Mouse (Mus musculus): ENCODE data around the gene Tex38. TPM values are rescaled to one million over a fixed set of nuclear protein-coding genes. Genes with fewer than 3 reads are reported as not detected.

Gene Tex38
- polyA plus RNA-seq, 1 experiment from 2014 or later = 0.26 TPM

DNA sequence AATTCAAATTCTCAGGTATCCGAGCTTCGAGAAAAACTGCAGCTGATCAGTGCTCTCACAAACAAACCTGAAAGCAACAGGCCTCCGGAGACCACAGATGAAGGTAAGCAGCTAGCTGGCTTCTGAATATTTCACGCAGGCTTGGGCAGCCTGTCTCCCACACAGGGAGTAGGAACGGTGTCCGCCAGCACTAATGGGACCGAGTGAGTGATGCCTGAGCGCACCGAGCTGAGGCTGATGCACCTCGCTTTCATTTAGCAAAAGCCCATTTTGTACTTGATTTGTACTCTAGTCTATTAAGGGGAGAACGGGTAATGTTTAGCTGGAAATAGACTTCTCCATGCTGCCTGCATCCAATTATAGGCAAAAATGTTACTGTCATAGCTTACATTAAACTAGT lies 16.2 kb downstream of the Tex38 start:
- ATAC-seq (ENCODE audit: insufficient number of reproducible peaks, low FRiP score, low TSS enrichment, low read depth) = no peak
- Histone ChIP-seq H3K9ac (no peak overlapping the region), H3K27me3 (no peaks in the 10 kb centered on the region), H3K4me3 (no peak overlapping the region), H3K27ac (no peak overlapping the region), H3K4me1 (peaks cover 5% of the 10 kb centered on the region; the same call in 1 of the 2 replicates), H3K9me3 (no peaks in the 10 kb centered on the region), H3K36me3 (peaks cover 53% of the 10 kb centered on the region), H3K4me2 (no peak overlapping the region)
- WGBS = 90% methylated on average over 11 of the region's 11 CpGs

DNA sequence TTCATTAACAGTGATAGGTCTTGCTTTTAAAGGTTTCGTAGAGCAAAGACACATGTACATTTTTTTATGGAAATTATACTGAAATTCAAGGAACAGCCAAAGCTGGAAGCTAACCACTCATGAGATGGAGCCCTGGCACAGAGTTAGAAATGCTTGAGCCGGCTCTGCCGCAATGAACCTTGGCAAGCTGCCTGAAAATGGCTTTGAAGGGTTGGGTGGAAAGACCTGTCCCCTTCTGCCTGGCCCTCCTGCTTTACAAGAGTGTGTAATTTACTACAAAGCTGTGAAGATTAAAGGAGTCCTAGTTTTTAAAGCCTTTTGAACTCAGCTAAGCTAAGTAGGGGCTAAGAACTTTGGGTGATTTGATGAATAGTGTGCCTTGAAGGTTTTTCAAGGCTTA lies 19.6 kb downstream of the Tex38 start:
- H3K4me3 ChIP-seq = no peak overlapping the region
- H3K4me2 ChIP-seq = no peak overlapping the region
- H3K9ac ChIP-seq = no peak overlapping the region
- peaks cover 44% of the 10 kb centered on the region for H3K36me3 ChIP-seq
- no peak overlapping the region for H3K27ac ChIP-seq
- no peaks in the 10 kb centered on the region for H3K9me3 ChIP-seq
- 16% methylated on average over 3 of the region's 3 CpGs for WGBS
- ATAC-seq (ENCODE audit: insufficient number of reproducible peaks, low FRiP score, low TSS enrichment, low read depth) = no peak
- no peaks in the 10 kb centered on the region for H3K27me3 ChIP-seq
- H3K4me1 ChIP-seq = peaks cover 5% of the 10 kb centered on the region; the same call in 1 of the 2 replicates

DNA sequence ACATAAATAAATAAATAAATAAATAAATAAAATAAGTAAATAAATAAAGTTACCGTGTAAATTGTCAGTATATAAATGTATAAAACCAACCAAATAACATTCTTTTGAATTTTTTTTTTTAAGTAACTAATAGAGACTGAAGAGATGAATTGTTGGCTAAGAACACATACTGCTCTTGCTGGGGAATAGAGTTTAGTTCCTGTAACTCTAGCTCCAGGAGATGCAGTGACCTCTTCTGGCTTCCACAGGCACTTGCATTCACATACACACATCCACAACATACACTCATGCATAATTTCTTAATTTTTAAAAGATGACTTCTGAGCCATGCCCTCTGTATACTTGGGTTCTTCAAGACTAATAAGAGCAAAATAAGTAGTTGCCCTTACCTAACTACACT lies 26.0 kb downstream of the Tex38 start:
- no peaks in the 10 kb centered on the region for H3K27me3 ChIP-seq
- no peak overlapping the region for H3K4me2 ChIP-seq
- H3K4me3 ChIP-seq = no peak overlapping the region
- no peak overlapping the region for H3K9ac ChIP-seq
- no peak for ATAC-seq (ENCODE audit: insufficient number of reproducible peaks, low FRiP score, low TSS enrichment, low read depth)
- H3K4me1 ChIP-seq = no peaks in the 10 kb centered on the region
- no peak overlapping the region for H3K27ac ChIP-seq
- H3K36me3 ChIP-seq = peaks cover 33% of the 10 kb centered on the region
- H3K9me3 ChIP-seq = no peaks in the 10 kb centered on the region
- 93% methylated on average over 1 of the region's 1 CpGs for WGBS

DNA sequence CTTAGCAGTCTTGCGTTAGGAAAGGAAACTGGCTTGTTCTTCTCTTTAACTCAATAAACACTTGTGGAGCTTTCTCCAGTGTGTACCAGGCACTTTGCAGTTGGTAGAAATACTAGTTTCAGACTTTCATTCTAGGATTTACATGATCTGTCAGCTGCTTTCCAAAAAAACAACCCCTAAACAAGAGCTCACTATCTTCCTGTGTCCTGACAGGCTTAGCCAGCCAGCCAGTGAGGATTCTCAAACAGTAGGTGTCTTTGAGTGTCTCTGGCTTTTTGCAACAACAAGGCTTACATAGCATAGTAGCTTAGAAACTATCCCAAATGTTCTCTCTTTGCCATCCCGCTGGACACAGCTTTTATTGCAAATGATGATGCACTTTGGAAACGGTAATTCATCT lies 26.7 kb downstream of the Tex38 start:
- Histone ChIP-seq H3K36me3 (peaks cover 35% of the 10 kb centered on the region), H3K9me3 (no peaks in the 10 kb centered on the region), H3K9ac (no peak overlapping the region), H3K4me2 (no peak overlapping the region), H3K27ac (no peak overlapping the region), H3K4me3 (no peak overlapping the region), H3K27me3 (no peaks in the 10 kb centered on the region), H3K4me1 (no peaks in the 10 kb centered on the region)
- ATAC-seq (ENCODE audit: insufficient number of reproducible peaks, low FRiP score, low TSS enrichment, low read depth) = no peak
- WGBS = 77% methylated on average over 3 of the region's 3 CpGs

DNA sequence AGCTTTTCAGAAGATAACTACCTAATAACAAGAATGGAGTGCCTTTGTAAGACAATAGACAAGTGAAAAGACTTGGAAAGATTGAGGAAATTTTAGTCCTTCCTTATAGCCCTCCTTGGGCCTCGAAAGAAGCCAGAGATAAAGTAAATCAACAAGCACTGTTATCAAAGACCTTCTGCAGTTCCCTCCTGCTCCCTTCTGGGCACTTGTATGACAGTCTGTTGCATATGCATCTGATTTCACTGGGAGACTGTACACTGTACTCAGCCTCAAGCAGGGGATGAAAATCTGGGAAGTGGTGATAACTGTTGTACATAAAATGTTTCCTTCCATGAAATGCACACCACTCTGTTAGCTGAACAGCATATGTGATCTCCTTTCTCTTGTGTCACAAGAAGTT lies 31.5 kb downstream of the Tex38 start:
- Histone ChIP-seq H3K27me3 (no peaks in the 10 kb centered on the region), H3K9me3 (no peaks in the 10 kb centered on the region), H3K36me3 (peaks cover 39% of the 10 kb centered on the region), H3K4me2 (no peak overlapping the region), H3K4me1 (no peaks in the 10 kb centered on the region), H3K27ac (no peak overlapping the region), H3K9ac (no peak overlapping the region), H3K4me3 (no peak overlapping the region)
- WGBS = 74% methylated on average over 1 of the region's 1 CpGs
- ATAC-seq (ENCODE audit: insufficient number of reproducible peaks, low FRiP score, low TSS enrichment, low read depth) = no peak

DNA sequence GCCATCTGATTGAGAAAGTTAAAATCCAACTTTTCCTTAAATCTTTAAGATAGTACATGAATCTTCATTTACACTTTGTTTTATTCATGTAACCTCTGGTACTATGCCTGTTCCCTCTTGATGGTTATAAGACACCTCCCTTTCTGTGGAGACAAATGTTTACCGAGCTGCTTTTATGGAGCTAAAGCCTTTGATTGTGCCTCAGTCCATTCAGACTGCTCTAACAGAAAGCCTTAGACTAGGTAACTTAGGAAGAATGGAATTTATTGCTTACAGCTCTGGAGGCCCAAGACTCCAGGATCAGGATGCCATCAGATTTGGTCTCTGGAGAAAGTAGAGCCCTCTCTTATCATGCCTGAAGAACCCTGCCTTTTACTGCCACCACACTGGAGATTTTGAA lies 32.6 kb downstream of the Tex38 start:
- Histone ChIP-seq H3K36me3 (peaks cover 39% of the 10 kb centered on the region; the same call in 1 of the 2 replicates), H3K4me2 (no peak overlapping the region)
- 28% methylated on average over 1 of the region's 1 CpGs for WGBS

DNA sequence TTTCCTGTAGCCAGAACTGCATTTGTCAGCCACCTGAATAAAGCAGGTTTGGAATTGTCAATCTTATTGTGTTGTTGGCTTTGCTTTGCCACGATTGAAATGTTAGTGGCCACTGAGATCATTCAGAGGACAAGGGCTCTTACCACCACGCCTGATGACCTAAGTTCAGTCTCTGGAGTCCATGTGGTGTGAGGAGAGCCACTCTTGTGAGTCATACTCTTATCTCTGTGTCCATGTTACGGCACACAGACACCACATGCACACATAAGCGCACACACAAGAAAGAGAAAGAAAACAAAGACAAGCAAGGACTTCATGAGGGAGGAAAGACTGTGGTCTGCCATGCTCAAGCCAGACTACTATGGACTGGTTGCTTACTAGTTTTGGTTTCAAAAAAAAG lies 37.7 kb downstream of the Tex38 start:
- no peak overlapping the region for H3K4me2 ChIP-seq
- H3K27ac ChIP-seq = no peak overlapping the region
- H3K36me3 ChIP-seq = peaks cover 37% of the 10 kb centered on the region
- H3K9ac ChIP-seq = no peak overlapping the region
- no peaks in the 10 kb centered on the region for H3K9me3 ChIP-seq
- H3K27me3 ChIP-seq = no peaks in the 10 kb centered on the region
- H3K4me1 ChIP-seq = peaks cover 14% of the 10 kb centered on the region
- 84% methylated on average over 4 of the region's 4 CpGs for WGBS
- no peak for ATAC-seq (ENCODE audit: insufficient number of reproducible peaks, low FRiP score, low TSS enrichment, low read depth)
- no peak overlapping the region for H3K4me3 ChIP-seq

More for the DNA sequence above, 32.6 kb downstream of the Tex38 start:
- Histone ChIP-seq H3K27me3 (no peaks in the 10 kb centered on the region), H3K4me3 (no peak overlapping the region), H3K4me1 (no peaks in the 10 kb centered on the region), H3K9me3 (no peaks in the 10 kb centered on the region), H3K27ac (no peak overlapping the region), H3K9ac (no peak overlapping the region)
- no peak for ATAC-seq (ENCODE audit: insufficient number of reproducible peaks, low FRiP score, low TSS enrichment, low read depth)

DNA sequence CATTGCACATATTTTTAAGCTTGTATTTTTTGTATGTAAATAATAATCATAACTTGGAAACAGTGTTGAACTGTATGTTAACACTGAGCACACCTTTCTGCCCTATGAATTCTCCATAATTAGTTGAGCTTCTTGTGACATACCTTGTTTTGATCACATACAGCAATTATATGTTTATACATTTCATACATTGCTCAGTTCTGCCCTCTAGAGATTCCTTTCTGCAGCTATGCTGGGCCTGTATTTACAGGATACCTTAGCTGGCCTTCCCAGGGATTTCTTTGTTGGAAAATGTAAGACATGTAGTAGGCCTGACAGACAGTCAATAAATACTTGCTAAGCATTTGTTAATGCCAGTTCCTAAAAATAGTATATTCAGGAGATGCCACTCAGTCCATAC lies 38.2 kb downstream of the Tex38 start:
- no peaks in the 10 kb centered on the region for H3K27me3 ChIP-seq
- H3K9me3 ChIP-seq = no peaks in the 10 kb centered on the region
- no peak overlapping the region for H3K4me3 ChIP-seq
- no peak overlapping the region for H3K4me2 ChIP-seq
- H3K36me3 ChIP-seq = peaks cover 35% of the 10 kb centered on the region
- H3K4me1 ChIP-seq = peaks cover 14% of the 10 kb centered on the region
- H3K27ac ChIP-seq = no peak overlapping the region
- ATAC-seq (ENCODE audit: insufficient number of reproducible peaks, low FRiP score, low TSS enrichment, low read depth) = no peak
- H3K9ac ChIP-seq = no peak overlapping the region

DNA sequence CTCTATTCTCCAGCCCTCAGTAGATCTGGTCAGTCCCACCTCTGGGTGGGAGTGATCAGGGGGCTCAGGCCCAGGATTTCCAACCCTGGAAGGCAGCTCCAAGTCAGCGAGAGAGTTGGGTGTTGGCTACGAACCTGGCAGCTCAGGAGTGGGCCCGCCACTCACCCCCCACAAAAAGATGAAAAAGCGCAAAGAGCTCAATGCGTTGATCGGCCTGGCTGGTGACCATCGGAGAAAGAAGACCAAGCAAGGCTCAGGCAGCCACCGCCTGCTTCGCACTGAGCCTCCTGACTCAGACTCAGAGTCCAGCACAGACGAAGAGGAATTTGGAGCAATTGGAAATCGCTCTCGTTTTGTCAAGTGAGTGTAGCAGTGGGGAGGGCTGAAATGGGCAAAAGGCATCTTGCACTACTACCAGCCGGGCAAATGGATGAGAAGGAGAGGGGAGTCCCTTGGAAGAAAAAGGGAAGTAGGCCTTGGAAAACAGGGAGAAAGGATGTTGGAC lies 42.3 kb downstream of the Tex38 start:
- no peaks in the 10 kb centered on the region for H3K27me3 ChIP-seq
- peak overlapping the region; percentile 67 for H3K4me2 ChIP-seq
- peak overlapping the region; percentile 84 for H3K9ac ChIP-seq
- ATAC-seq (ENCODE audit: insufficient number of reproducible peaks, low FRiP score, low TSS enrichment, low read depth) = no peak
- WGBS = 39% methylated on average over 13 of the region's 13 CpGs
- peaks cover 22% of the 10 kb centered on the region for H3K36me3 ChIP-seq
- no peak overlapping the region for H3K27ac ChIP-seq
- no peaks in the 10 kb centered on the region for H3K9me3 ChIP-seq
- peak overlapping the region; percentile 82 for H3K4me3 ChIP-seq
- peaks cover 14% of the 10 kb centered on the region for H3K4me1 ChIP-seq

DNA sequence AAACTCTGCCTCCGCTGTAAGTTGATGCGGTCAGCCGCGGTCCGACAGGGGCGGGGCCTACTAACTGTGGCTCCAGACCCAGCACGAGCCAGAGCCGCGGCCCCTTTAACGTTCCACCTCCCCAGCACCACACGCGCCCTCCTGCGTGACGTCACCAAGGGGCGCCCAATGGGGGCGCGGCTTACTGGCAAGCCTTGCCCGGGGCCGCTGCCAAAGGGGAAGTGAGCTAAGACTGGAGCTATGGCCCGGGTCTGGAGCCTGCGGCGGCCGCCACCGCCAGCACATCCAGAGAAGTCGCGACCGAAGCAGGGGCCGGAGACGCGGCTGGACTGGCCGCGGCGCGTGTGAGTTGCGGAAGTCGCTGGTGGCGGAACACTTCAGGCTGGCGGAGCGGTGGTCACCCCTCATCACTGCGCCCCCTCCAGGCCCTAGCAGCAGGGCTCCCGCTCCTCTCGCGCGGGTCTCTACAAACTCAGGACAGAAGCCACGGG lies 43.2 kb downstream of the Tex38 start, which contains the start of gene Efcab14:
Gene Efcab14 (plus strand): TSS at position 194 of the 491 bp plus-strand sequence.
- Histone ChIP-seq H3K4me3 (peak within 1 kb of the TSS; percentile 82), H3K4me1 (peaks cover 14% of the 10 kb centered on the region), H3K9me3 (no peaks in the 10 kb centered on the region), H3K4me2 (peak within 1 kb of the TSS; percentile 67), H3K36me3 (peaks cover 22% of the 10 kb centered on the region), H3K27me3 (0 out of 2 replicates have a peak, but pooled peaks cover 4% of the 10 kb centered on the region), H3K9ac (peak within 1 kb of the TSS; percentile 84), H3K27ac (peak within 1 kb of the TSS; percentile 90)
- peak; percentile 98 for ATAC-seq (ENCODE audit: insufficient number of reproducible peaks, low FRiP score, low TSS enrichment, low read depth)
- WGBS = under 1% methylated on average over 45 of the region's 45 CpGs

DNA sequence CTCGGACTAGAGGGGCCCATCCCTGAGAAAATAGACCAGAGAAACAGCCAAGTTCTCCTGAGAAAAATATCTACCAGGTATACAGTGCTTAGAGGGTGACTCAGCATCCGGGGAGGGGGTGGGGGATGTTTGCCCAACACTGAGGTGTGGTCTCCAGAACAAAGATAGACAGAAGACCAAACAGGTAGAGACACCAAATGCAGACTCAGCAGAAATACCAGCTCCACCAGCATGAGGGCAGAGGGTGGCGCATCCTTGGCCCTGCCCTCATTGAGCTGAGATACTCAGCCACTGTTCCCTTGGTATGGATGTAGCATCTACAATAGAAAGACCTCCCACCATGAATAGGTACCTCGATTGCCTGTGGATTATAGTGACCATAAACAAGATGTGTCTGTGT lies 46.0 kb downstream of the Tex38 start:
- WGBS = 61% methylated on average over 4 of the region's 4 CpGs
- peaks cover 14% of the 10 kb centered on the region for H3K4me1 ChIP-seq
- H3K9ac ChIP-seq = no peak overlapping the region
- 0 out of 2 replicates have a peak, but pooled peaks cover 5% of the 10 kb centered on the region for H3K27me3 ChIP-seq
- H3K4me3 ChIP-seq = no peak overlapping the region
- no peak overlapping the region for H3K4me2 ChIP-seq
- H3K36me3 ChIP-seq = 0 out of 2 replicates have a peak, but pooled peaks cover under 1% of the 10 kb centered on the region
- H3K27ac ChIP-seq = no peak overlapping the region
- H3K9me3 ChIP-seq = no peaks in the 10 kb centered on the region
- no peak for ATAC-seq (ENCODE audit: insufficient number of reproducible peaks, low FRiP score, low TSS enrichment, low read depth)

DNA sequence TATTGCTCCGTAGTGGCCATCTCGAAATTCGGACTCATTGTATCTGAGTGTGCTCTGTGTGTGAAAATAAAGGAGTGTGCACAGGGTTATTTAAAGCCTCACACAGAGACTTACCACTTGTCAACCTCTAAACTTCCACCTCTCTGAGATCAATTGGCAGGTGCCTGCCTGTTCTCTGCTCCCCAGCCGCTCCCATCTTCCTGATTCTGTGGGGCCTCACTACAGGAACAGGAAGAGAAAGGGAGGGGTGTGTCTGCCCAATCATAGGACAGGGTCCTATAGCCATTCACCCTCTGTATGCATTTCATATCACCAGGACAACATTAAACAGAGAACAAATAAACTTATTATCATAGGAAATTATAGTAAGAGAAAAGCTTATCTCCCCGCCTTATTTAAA lies 47.1 kb downstream of the Tex38 start:
- Histone ChIP-seq H3K27me3 (0 out of 2 replicates have a peak, but pooled peaks cover 5% of the 10 kb centered on the region), H3K27ac (no peak overlapping the region), H3K36me3 (no peaks in the 10 kb centered on the region), H3K4me3 (no peak overlapping the region), H3K4me2 (no peak overlapping the region), H3K9me3 (no peaks in the 10 kb centered on the region), H3K9ac (no peak overlapping the region), H3K4me1 (peaks cover 6% of the 10 kb centered on the region)
- no peak for ATAC-seq (ENCODE audit: insufficient number of reproducible peaks, low FRiP score, low TSS enrichment, low read depth)
- WGBS = 68% methylated on average over 5 of the region's 5 CpGs
